Mouse (Mus musculus): Measurements from ENCODE around the gene Actn1.

DNA sequence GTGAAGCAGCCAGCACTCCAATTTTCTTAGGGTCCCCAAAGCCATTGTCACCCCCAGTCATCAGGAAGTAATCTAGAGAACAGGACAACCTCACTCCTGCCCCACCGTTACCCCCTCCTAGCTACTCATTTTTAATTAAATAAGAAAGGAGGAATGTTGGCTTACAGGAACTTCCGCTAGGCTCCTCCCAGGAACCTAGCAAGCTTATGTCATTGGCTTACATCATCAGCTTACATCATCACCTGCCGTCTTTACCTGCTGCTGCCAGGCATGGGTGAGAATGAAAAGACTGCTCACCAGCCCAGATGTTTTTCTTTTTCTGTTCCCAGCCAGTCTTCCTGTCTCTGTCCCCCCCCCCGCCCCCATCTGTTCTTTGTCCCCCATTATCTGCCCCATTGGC, 50.3 kb downstream of the Actn1 start:
- TF ChIP-seq CTCF (IDR thresholded peaks at IDR 0.05) (no peak), EP300 (IDR thresholded peaks at IDR 0.05; ENCODE audit: insufficient read depth, low read depth, low read length) (no peak)

Data from heart, adult 2 months (tissue).